Mouse (Mus musculus) stomach, embryonic 14.5 days (tissue): ENCODE results near the gene Kif14. TPM values are rescaled to one million over a fixed set of nuclear protein-coding genes. Genes with fewer than 3 reads are reported as not detected.
A peak's percentile ranks its signal among the peaks of the same experiment; 100 is the strongest.

Experiments
- ATAC-seq: fragments of 200-750 bp; cut with Nextera tagmentation; 2 replicates; pipeline ENCODE4 v1.8.0; 2017; ENCODE audit warnings: low read depth, moderate TSS enrichment; ENCODE audit not compliant: insufficient number of reproducible peaks, insufficient read depth, low FRiP score
- H3K27ac ChIP-seq: fragments of 300-500 bp; sonication (generic); 2 replicates; pipeline ENCODE4 v1.5.1; 2014; ENCODE audit warnings: mild to moderate bottlenecking, low read length, moderate library complexity, mixed read lengths
- H3K27me3 ChIP-seq: fragments of 300-500 bp; sonication (generic); 2 replicates; pipeline ENCODE4 v1.6.1; 2014; ENCODE audit warnings: low read length, control low read depth, mixed read lengths; ENCODE audit not compliant: control insufficient read depth, insufficient read depth
- H3K36me3 ChIP-seq: fragments of 300-500 bp; sonication (generic); 2 replicates; pipeline ENCODE4 v1.6.1; 2014; ENCODE audit warnings: mild to moderate bottlenecking, control low read depth, low read length, moderate library complexity, mixed read lengths; ENCODE audit not compliant: control insufficient read depth, insufficient read depth
- H3K4me1 ChIP-seq: fragments of 300-500 bp; sonication (generic); 2 replicates; pipeline ENCODE4 v1.6.1; 2014; ENCODE audit warnings: low read length, control low read depth, mixed read lengths; ENCODE audit not compliant: control insufficient read depth, insufficient read depth
- H3K4me2 ChIP-seq: fragments of 300-500 bp; sonication (generic); replicated peaks from 2 replicates; pipeline ENCODE4 v1.6.1; 2014; ENCODE audit warnings: low read depth, low read length, control low read depth
- H3K4me3 ChIP-seq: fragments of 300-500 bp; sonication (generic); 2 replicates; pipeline ENCODE4 v1.5.1; 2014; ENCODE audit warnings: low read depth, low read length, control low read depth
- H3K9ac ChIP-seq: fragments of 300-500 bp; sonication (generic); replicated peaks from 2 replicates; pipeline ENCODE4 v1.6.1; 2014; ENCODE audit warnings: low read depth, mild to moderate bottlenecking, control low read depth, low read length, moderate library complexity, mixed read lengths
- H3K9me3 ChIP-seq: fragments of 300-500 bp; sonication (generic); 2 replicates; pipeline ENCODE4 v1.6.1; 2016; ENCODE audit warnings: low read depth, low read length, control low read depth; ENCODE audit not compliant: control insufficient read depth
- WGBS: fragments of 180-500 bp; shearing (Covaris S2); extraction: QIAGEN DNeasy Blood & Tissue Kit; methylation state at CpG from one replicate; pipeline ENCODE4 v1.1.7; 2014; 5-methylcytosine and 5-hydroxymethylcytosine counted together
- polyA plus RNA-seq: library from polyadenylated mRNA; unstranded; fragments of >200 nt; fragmentation: Nextera tagmentation; extraction: Ambion mirVana; gene quantifications from 2 replicates; pipeline ENCODE4 v1.2.1, GENCODE M21; 2014

The Kif14 gene
- polyA plus RNA-seq, 1 experiment from 2014 or later, result 13.9 TPM

DNA sequence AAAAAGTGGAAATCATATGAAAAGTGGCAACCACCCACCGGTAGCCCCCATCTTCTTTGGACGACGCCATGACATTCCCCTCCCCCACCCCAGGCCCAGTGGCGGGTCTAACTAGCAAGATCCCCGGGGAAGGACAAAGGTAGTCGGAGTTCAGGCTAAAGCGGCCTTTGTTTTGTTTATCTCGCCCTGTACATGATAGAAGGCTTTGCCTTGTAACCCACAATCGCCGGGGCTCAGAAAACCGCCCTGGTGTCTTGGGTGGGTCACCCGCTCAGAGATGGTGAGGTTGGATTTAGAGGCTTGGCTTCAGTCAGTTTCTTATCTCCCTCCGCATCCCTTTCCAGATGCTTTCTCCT lies 104.1 kb downstream of the Kif14 start:
- no peaks in the 10 kb centered on the region for H3K27me3 ChIP-seq
- WGBS, result 15% methylated on average over 13 of the region's 13 CpGs
- H3K27ac ChIP-seq, result no peak overlapping the region
- no peak for ATAC-seq
- H3K36me3 ChIP-seq, result no peaks in the 10 kb centered on the region
- H3K4me2 ChIP-seq, result peak overlapping the region; percentile 27
- no peak overlapping the region for H3K9ac ChIP-seq
- no peaks in the 10 kb centered on the region for H3K9me3 ChIP-seq
- no peak overlapping the region for H3K4me3 ChIP-seq
- H3K4me1 ChIP-seq, result peaks cover 4% of the 10 kb centered on the region; the same call in 1 of the 2 replicates

DNA sequence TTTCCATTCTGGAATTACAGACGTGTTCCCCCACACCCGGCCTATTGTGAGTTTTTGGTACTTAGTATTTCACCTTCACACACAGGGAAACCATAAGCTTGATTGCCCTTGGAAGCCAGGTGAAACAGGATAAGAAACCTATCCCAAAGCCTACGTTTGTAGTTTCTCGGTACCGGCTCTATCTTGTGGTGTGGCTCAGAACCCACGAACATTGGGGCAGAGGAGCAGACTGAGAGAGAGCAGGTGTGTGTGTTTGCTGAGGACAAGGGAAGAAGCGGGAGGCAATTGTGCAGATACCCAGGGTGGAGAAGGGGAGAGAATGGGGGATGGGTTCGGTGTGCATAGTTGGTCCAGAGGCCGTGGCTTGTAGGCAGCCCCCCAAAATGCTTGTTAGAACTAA lies 104.8 kb downstream of the Kif14 start:
- 85% methylated on average over 9 of the region's 9 CpGs for WGBS

DNA sequence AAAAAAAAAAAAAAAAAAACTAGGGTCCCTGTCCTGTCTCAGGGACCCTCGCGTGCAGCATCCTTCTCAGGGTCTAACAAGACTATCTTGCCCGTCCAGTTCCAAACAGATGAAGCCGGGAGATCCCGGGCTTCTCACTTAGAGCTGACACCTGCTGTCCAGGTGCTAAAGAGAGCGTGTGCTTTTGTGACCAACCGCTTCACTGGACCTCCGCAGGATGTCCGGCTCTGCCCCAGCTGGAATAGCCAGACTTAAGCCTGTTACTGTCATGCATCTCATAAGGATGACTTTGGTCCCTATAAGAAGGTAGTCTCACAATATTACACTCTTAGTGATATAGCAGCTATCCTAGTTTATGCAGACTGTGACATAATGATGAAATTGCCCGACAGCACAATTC lies 105.4 kb downstream of the Kif14 start:
- WGBS, result 78% methylated on average over 10 of the region's 10 CpGs
- ATAC-seq, result no peak
- no peak overlapping the region for H3K27ac ChIP-seq
- no peaks in the 10 kb centered on the region for H3K9me3 ChIP-seq
- H3K9ac ChIP-seq, result no peak overlapping the region
- H3K4me1 ChIP-seq, result peaks cover 4% of the 10 kb centered on the region; the same call in 1 of the 2 replicates
- H3K4me2 ChIP-seq, result no peak overlapping the region
- H3K4me3 ChIP-seq, result no peak overlapping the region
- H3K36me3 ChIP-seq, result no peaks in the 10 kb centered on the region
- H3K27me3 ChIP-seq, result no peaks in the 10 kb centered on the region

More for the DNA sequence above, 104.8 kb downstream of the Kif14 start:
- Histone ChIP-seq H3K4me3 (no peak overlapping the region), H3K36me3 (no peaks in the 10 kb centered on the region), H3K27ac (no peak overlapping the region), H3K9me3 (no peaks in the 10 kb centered on the region), H3K27me3 (no peaks in the 10 kb centered on the region), H3K9ac (no peak overlapping the region), H3K4me2 (no peak overlapping the region), H3K4me1 (peaks cover 4% of the 10 kb centered on the region; the same call in 1 of the 2 replicates)
- no peak for ATAC-seq

GRCm38 (mm10) chr1:136577890-136578663 lies 111.9 kb downstream of the Kif14 start:
- Histone ChIP-seq H3K27ac (no peak overlapping the region), H3K27me3 (no peaks in the 10 kb centered on the region), H3K4me1 (0 out of 2 replicates have a peak, but pooled peaks cover 3% of the 10 kb centered on the region), H3K9ac (no peak overlapping the region), H3K36me3 (no peaks in the 10 kb centered on the region), H3K9me3 (no peaks in the 10 kb centered on the region), H3K4me3 (no peak overlapping the region), H3K4me2 (no peak overlapping the region; the same call in 1 of the 2 replicates)
- ATAC-seq, result peak; percentile 69; the same call in 1 of the 2 replicates
- 35% methylated on average over 16 of the region's 16 CpGs for WGBS

DNA sequence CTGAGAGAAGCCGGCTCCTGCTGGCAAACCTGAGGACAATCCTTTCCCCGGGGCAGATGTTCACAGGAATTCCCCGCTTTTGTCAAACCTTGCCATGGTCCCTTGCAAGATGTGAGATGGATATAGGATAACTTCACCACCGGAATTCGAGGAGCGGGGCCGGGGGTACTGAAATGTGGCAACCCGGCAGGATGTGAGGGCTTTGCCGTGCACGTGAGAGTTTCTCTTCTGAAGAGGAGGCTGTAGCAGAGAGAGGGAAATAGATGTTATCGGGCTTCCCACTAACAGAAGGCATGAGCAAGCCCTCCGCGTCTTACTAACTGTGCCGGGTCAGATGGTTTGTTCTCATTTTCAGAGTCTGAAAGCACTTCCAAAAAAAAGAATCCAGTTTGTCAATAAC lies 113.2 kb downstream of the Kif14 start:
- no peak overlapping the region for H3K9ac ChIP-seq
- 0 out of 2 replicates have a peak, but pooled peaks cover 3% of the 10 kb centered on the region for H3K4me1 ChIP-seq
- H3K4me3 ChIP-seq, result no peak overlapping the region
- 83% methylated on average over 14 of the region's 14 CpGs for WGBS
- H3K27ac ChIP-seq, result no peak overlapping the region
- no peaks in the 10 kb centered on the region for H3K36me3 ChIP-seq
- no peaks in the 10 kb centered on the region for H3K27me3 ChIP-seq
- no peaks in the 10 kb centered on the region for H3K9me3 ChIP-seq
- ATAC-seq, result no peak
- no peak overlapping the region for H3K4me2 ChIP-seq

- no peaks in the 10 kb centered on the region for H3K27me3 ChIP-seq
- ATAC-seq, result no peak
- 78% methylated on average over 8 of the region's 8 CpGs for WGBS
Measured at GRCm38 (mm10) chr1:136580266-136580665, 114.1 kb downstream of the Kif14 start.

More at GRCm38 (mm10) chr1:136580266-136580665, 114.1 kb downstream of the Kif14 start:
- H3K4me2 ChIP-seq, result no peak overlapping the region
- no peak overlapping the region for H3K27ac ChIP-seq
- 0 out of 2 replicates have a peak, but pooled peaks cover 3% of the 10 kb centered on the region for H3K4me1 ChIP-seq
- H3K36me3 ChIP-seq, result no peaks in the 10 kb centered on the region
- no peaks in the 10 kb centered on the region for H3K9me3 ChIP-seq
- no peak overlapping the region for H3K4me3 ChIP-seq
- no peak overlapping the region for H3K9ac ChIP-seq

Other genes starting within 250 kb of the Kif14 start
- 38.7 and 40.3 TPM in 2 replicates for gene Inava, start 232.1 kb upstream of the Kif14 start, polyA plus RNA-seq
- gene Gpr25, start 205.5 kb upstream of the Kif14 start, polyA plus RNA-seq, result not detected in 2 replicates
- gene Camsap2, start 120.2 kb upstream of the Kif14 start, polyA plus RNA-seq, result 17.4 and 17.6 TPM in 2 replicates
- 18.0 and 19.8 TPM in 2 replicates for gene Ddx59, start 51.1 kb upstream of the Kif14 start, polyA plus RNA-seq
- gene Zfp281, start 158.6 kb downstream of the Kif14 start, polyA plus RNA-seq, result 20.7 and 22.0 TPM in 2 replicates